Mouse (Mus musculus) gonadal fat pad, adult 2 months (tissue): Measurements from ENCODE around the gene Chsy1. TPM values are rescaled to one million over a fixed set of nuclear protein-coding genes. Genes with fewer than 3 reads are reported as not detected.

Experiments
- DNase-seq: peaks from one replicate; pipeline ENCODE4 v3.0.0-alpha.2; 2012; ENCODE audit warnings: low read depth
- polyA plus RNA-seq: library from polyadenylated mRNA; depleted of rRNA; stranded (reverse); fragments of >200 nt; gene quantifications from 2 replicates; pipeline ENCODE4 v1.2.3, GENCODE M21; 2012; rRNA removed

Chsy1 gene
- 4.7 and 6.3 TPM in 2 replicates for polyA plus RNA-seq

GRCm38 (mm10) chr7:66108961-66109854 is at the start of gene Chsy1:
Gene Chsy1 (plus strand): TSS chr7:66109515.
- no peak for DNase-seq

- no peak for DNase-seq
Measured at GRCm38 (mm10) chr7:66060066-66060956, 49.0 kb upstream of the Chsy1 start.

- DNase-seq, result no peak
Measured at GRCm38 (mm10) chr7:66061057-66061456, 48.3 kb upstream of the Chsy1 start.

- DNase-seq, result no peak
Measured at GRCm38 (mm10) chr7:66076411-66076810, 32.9 kb upstream of the Chsy1 start.

GRCm38 (mm10) chr7:66079364-66080230 is 29.7 kb upstream of the Chsy1 start, which contains the start of gene Selenos:
Gene Selenos (plus strand): TSS chr7:66079649.
- DNase-seq, result no peak

- no peak for DNase-seq
Measured at GRCm38 (mm10) chr7:66080231-66080613, 29.1 kb upstream of the Chsy1 start.

- no peak for DNase-seq
Measured at GRCm38 (mm10) chr7:66083757-66084156, 25.6 kb upstream of the Chsy1 start.

GRCm38 (mm10) chr7:66084546-66084945 is 24.8 kb upstream of the Chsy1 start:
- no peak for DNase-seq

- no peak for DNase-seq
Measured at GRCm38 (mm10) chr7:66087652-66088051, 21.7 kb upstream of the Chsy1 start.

- DNase-seq, result no peak
Measured at GRCm38 (mm10) chr7:66088077-66088476, 21.2 kb upstream of the Chsy1 start.

GRCm38 (mm10) chr7:66090676-66091190 is 18.6 kb upstream of the Chsy1 start:
- no peak for DNase-seq

- no peak for DNase-seq
Measured at GRCm38 (mm10) chr7:66091553-66091952, 17.8 kb upstream of the Chsy1 start.

GRCm38 (mm10) chr7:66092656-66093055 is 16.7 kb upstream of the Chsy1 start:
- DNase-seq, result no peak

GRCm38 (mm10) chr7:66094141-66094540 is 15.2 kb upstream of the Chsy1 start:
- DNase-seq, result no peak

- DNase-seq, result no peak
Measured at GRCm38 (mm10) chr7:66098803-66099202, 10.5 kb upstream of the Chsy1 start.

GRCm38 (mm10) chr7:66101866-66102265 is 7.4 kb upstream of the Chsy1 start:
- no peak for DNase-seq

GRCm38 (mm10) chr7:66104531-66104930 is 4.8 kb upstream of the Chsy1 start:
- DNase-seq, result no peak

- no peak for DNase-seq
Measured at GRCm38 (mm10) chr7:66105771-66106170, 3.5 kb upstream of the Chsy1 start.

- no peak for DNase-seq
Measured at GRCm38 (mm10) chr7:66106581-66107056, 2.7 kb upstream of the Chsy1 start.

- DNase-seq, result no peak
Measured at GRCm38 (mm10) chr7:66107206-66107605, 2.1 kb upstream of the Chsy1 start.

GRCm38 (mm10) chr7:66107930-66108329 is 1.4 kb upstream of the Chsy1 start:
- DNase-seq, result no peak
